Mouse (Mus musculus) layer of hippocampus, adult 18-20 months (tissue): ENCODE measurements at regions not wholly inside any gene's neighbourhood (a gene's known extent, or its start where the extent isn't known, plus 50 kb on each side); places are given as distances from the start of the nearest gene placed in this dataset.
A peak's percentile ranks its signal among the peaks of the same experiment; 100 is the strongest.

ENCODE experiments used
- DNase-seq, 2 experiments: peaks; one replicate each; pipeline ENCODE4 v3.0.0; 2022; ENCODE audit warnings: low spot score in 2 of 2

DNA sequence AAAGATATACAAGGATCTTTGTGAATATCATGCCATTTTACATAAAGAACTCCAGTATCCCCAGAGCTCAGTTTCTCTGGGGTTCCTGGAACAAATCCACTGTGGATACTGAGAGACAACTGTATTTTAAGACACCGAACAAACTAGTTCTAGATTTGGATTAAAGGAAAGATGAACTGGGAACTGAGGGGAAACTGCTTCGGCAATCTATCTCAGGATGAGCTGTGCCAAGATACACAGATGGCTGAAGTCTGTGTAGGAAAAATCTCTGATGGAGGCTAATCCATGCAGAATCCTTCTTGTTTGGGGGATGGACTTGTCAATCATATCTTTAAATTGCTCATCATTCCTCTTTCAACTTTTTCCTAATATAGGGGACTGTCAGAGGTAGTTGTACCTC is 920.5 kb downstream of the Slc4a3 start:
- peak; percentile 58 to 81 for DNase-seq

DNA sequence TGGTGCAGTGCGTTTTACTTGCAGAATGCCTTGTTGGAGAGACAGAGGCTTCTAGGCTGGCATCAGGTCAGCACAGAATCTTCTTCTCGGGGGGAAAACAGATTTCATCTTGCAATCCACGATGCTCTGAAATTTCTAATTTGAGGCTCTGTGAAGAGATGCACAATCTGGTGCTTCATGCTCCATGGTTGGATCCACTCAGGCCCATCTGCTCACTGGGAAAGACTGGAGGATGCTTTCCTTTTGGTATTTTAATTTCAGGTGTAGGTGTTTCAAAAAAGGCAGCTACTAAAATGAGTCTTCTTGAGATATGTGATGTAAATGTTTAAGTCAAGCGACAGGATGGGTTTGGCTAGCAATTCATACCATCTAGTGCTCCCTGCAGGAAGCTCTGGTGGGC is 938.1 kb downstream of the Slc4a3 start:
- peak; percentile 64 to 81 for DNase-seq

DNA sequence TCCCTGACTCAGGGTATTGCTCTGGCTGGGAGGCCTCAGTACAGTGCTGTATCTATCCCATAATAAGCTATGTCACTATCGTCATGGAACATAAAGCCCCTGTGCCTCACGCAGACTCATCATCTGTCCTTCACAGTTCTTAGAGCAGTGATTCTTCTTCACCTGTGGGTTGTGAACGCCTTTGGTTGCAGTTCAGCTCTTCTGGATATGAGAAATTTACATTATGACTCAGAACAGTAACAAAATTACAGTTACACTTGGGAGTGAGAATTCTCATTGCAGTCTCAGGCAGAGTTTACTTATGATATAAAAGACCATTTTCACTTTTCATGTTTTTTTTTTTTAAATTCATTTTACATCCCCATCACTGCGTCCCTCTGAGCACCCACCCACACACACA is 941.4 kb downstream of the Slc4a3 start:
- DNase-seq: no peak

DNA sequence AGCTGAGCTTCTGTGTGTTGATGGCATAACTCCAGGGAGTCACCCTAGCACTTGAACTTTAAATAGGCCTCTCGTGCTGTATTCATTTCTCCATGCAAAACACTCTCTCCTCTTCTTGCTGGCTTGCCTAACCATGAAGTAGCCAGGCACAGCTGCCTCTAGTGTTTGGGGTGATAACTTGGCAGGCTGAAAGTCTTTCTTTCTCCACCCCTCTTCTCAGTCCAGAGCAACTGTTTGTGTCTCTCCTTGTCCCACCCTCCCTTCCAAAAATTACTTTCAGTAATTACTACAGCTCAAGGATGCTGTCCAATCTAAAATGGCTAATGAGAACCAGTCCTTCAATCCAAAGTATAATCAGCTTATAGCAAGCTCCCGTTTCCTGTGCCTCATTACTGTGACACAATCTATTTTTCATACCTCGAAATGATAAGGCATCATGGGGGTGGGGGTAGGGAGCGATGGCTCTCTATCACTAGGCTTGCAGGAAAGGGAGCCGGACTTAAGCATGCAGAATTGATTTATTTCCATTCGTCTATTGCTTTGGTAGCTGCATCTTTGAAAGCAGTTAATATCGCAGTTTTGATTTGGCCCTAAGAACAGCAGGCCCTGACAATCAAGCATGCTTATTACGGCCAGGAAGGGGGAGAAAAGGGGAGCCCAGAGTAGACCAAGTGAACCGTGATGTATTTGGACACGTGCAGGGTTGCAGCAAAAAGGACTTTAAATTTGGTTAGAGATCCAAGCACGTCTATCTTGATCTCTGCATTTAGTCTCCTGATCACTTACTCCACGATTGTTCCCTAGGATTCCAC is 943.8 kb downstream of the Slc4a3 start:
- DNase-seq: no peak

DNA sequence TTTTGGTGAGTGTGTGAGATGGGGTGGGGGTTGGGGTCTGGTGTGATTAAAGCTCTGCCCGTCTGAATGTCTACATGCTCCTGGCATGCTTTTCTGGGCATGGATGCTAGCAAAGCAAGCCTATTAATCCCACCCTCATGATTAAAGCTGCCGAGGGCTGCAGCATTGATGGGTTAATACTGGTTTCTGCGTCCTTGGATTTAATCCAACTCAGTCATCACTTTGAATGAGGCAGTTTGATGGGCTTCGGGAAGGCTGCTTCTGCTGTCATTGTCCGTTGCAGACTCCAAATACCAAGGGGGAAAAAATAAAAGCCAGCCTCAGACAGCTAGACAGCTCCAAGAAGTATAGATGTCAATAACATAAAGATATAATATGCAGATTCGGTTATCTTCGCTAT is 944.7 kb downstream of the Slc4a3 start:
- DNase-seq: peak in 1 of 2 experiments; percentile 44

DNA sequence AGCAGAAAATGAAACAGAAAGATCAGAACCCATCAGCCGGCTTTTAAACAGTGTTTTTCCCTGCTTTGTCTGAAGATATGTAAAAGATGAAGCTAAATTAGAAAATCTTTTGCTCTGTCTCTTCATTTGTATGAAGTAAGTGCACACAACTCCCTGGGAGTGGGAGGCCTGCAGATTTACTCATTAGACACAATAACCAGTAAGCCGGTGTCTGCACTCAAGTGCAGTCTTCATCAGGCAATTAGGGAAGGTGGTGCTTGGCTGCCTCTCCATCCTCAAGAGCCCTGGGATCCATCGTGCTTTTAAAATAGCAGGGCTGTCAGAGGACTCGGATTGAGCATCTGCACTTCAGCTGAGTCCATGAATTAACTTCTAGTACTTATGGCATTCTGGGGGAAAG is 945.1 kb downstream of the Slc4a3 start:
- DNase-seq: peak in 1 of 2 experiments; percentile 46

DNA sequence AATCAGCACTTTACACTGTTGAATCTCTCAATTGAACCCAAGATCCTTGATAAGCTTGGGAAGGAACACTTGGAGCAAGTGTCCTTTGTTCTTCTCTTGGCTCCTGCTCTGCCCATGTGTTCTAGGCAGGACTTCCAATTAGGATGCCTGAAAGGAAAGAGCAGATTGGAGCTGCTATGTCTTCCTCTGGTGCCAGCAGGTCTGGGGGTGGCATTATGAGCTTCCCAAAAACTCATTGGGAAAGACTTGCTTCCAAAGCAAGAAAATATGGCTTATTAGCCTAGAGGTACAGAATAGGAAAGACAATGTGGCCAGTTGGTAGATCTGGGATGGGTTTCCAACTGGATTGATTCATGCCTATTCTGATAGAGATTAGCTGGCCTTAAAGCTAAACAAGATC is 959.1 kb downstream of the Slc4a3 start:
- DNase-seq: peak; percentile 68 to 88

DNA sequence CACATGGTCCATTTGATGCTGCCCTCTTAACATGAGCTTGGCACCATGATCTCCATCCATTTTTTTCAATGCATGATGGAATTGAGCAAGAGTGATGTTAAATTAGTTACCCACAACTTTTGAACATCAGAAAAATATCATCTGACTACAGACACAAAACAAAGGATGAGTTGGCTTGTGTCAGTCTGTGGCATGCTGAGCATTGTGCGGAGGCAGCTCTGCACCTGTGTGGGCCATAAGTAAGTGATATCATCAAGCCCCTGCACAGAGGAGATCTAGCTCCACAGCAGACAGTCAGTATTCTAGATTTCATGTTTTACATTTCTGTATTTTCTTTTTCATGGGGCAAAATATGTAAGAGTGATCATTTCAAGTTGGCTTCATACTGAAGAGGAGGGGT is 962.8 kb downstream of the Slc4a3 start:
- DNase-seq: peak; percentile 16 to 70

DNA sequence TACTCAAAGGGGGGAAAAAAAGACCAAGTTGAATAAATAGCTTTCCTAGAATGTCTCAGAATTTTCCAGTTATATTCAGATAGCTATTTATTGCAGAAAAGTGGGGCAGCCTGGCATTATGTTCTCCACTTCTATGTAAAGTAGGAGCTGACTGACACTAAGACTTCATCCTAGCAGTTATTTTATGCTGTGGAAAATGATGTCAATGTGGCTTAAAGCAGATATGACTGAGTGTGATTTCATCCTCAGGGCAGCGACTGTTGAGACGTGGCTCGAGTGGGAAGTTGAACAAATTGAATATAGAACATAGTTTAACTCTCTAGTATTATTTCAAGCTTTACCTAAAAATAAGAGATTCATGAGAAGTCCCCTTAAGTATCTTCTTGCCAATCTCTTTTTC is 963.4 kb downstream of the Slc4a3 start:
- DNase-seq: no peak

DNA sequence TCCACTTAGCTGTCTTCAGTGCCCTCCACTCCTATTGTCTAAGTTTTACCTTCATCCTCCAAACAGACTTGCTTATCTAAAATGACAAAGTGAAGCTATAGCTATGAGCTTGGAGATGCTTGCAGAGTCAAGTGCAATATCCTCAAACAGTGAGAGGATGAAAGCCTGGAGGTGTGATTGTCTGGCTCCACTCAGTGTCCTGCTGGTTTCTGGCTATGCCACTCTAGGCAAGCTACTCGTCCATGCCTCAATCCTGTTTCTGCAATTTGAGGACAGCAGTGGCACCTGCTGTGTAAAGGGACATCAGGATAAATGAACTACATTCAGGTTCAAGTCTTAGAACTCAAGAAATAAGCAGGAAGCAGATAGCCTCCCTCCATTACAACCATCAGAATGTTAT is 966.1 kb downstream of the Slc4a3 start:
- no peak for DNase-seq

DNA sequence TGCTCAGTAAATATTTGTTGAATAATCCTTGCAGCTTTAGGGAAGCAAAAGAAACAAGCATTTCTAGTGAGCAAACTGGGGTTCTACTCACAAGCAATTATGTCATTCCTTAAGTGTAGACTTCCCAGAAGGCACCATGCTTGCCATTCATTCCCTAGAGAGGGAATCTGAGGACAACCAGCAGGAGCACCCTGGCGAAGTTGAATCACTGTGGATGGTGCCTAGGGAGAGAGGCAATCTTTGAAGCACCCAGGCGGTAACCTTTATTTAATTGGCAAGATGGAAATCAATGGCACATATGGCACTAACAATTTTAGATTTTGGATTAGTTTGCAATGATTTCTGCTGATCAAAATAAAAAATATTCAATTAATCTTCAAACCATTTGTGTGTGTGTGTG is 967.4 kb downstream of the Slc4a3 start:
- DNase-seq: peak; percentile 63 to 72

DNA sequence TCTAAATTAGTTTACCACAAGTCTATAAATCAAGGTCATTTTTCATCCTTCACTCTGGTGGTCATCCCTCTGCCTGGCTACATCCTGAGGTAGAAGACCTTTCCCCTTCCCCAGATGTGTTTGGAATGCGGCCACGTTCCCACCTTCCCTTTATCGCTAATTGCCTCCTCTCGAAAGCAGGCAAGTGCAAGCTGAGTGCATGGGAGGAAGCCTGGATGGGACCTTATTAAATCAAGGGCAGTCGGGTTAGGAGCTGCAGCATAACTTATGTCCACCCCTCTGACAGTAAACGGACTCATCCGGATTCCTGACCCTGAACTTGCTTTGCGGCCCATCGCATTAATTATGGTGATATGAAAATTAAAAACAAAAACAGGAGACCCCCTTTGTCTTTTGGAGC is 983.5 kb downstream of the Slc4a3 start:
- DNase-seq: no peak

DNA sequence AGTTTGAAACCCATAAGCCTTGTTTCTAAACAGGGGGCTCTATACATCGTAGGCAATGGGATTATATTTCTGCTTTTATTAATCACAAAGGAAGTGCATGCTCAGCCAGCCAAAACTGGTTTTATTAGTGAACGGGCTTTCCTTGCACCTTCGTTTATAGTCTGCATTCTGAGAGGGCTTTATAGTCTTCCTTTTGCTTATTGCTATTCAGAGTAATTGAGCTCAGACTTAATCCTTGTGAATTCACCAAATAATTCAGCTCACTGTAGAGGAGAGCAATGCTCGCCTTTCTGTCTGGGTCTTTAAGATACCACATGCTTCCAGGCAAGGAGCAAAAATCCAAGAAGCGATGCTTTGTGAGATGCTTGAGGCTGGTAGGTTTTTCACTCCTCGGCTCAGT is 984.3 kb downstream of the Slc4a3 start:
- no peak for DNase-seq

DNA sequence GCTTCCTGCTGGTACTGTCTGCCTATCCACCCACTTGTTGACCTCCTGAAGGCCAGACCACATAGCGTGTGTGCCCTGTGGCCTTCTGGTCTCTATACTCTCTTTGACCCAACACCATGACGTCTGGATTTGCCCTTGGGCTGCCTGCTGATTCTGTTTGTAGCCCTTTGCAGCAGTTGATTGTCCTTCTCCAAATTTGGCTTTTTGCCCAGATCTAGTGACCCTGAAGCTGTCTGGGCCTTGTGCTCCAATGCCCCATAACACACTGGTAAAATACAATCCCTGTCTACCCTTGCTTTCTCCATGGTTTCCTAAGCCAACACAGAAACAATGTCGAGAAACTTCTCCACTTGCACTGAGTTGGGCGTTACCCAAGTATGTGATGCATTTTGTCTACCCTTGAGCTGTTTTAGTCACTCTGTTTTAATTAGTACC is 979.3 kb downstream of the Epha4 start:
- no peak for DNase-seq

DNA sequence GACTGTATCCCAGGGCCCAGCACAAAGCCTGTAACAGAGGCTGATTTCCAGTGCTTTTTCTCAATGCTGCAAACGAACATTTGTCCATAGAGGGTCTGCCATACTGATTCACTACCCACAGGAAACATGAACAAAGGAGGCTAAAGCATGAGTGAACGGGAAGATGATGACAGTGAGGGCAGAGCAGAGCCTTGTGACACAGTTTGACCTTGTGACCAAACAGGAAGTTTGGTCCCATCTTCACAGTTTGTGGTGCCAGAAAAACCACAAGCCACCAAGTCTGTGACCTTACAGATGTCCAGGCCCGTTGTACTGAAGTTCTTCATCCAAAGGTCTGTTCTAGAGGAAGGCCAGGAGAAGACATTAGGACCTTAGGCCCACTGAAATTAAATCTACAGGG is 974.4 kb downstream of the Epha4 start:
- no peak for DNase-seq

DNA sequence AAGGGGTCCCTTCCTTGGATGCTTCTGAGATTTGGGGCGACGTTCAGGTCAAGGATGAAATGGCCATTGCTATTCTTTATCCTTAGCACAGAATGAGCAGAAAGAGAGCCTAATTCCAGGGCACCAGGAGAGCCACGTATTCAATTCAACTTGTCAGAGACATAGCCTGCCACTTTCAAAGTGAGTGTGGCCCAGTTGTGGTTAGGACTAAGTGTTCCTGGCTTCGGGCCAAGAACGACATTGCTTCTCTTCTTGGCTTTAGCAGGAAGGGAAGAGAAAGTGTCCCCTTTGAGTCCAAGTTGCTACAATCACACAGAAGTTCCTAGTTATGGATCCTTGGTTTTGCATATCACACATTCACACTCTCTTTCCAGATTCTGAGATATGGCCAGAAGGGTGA is 964.0 kb downstream of the Epha4 start:
- peak in 1 of 2 experiments; percentile 2 for DNase-seq

DNA sequence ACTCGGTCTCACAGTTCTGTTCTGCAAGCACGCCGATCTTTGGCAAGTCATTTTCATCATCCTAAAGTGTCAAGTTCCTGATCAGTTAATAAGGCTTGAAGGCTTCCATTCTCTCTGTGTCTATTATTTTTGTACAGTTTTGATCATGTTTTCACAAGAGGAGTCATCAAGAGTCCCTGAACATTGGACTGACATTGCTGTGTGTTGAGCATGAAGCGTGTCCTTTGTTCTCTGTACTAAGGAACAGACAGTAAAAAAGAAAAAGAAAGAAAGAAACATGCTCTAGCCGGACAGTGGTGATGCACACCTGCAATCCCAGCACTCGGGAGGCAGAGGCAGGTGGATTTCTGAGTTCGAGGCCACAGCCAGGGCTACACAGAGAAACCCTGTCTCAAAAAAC is 955.4 kb downstream of the Epha4 start:
- DNase-seq: no peak

DNA sequence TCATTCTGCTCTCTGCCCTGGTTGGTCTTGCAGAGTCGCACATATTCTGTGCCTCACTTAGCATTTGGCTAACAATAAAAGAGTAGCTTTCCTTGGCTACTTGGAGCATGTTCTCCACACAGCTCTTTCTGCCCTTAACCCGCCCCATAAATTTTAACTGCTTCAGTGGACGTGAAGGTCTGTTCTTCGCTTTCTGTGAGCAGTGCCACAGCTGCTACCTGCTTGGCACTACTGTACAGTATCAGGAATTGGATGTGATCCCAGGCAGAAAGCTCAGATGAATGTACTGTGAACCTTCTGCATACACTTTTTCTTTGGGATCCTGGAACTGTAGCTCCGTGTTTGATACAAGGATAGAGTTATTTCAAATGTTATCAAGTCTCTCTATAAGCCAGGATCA is 939.4 kb downstream of the Epha4 start:
- DNase-seq: no peak

DNA sequence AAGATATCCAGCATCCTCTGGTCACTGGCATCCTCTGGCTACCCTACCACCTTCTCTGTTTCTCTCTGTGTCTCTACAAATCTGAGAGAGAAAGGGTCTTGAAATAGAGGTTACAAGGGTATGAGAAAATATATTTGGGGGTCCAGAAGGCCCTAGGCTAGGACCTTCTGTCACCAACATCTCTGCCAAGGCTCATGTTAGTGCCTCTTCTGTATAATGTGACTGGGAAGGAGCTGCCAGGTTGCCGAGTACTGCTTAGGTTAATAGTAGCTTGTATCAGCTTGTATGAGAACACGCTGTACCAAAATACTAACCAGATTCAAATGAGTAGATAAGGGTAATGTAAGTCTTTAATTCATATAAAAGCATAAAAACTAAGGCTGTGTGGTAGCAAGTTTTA is 929.0 kb downstream of the Epha4 start:
- no peak for DNase-seq

DNA sequence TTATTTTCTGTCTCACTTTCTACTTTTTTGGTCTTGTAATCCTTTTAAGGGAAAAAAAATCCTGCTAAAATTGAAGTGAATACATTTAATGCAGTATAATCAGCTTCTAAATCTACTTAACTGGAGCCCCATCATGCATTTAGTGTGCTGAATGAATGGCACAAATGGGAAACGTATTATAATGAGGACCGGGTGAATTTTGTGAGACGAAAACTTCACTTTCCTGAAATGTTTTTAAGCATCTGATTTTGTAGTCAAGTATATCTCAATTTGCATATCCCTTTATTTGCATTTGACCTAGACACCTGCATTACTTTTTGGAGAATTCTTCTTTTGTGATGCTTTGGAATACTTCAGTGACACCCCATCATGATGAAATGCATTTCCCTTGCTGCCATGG is 889.1 kb downstream of the Epha4 start:
- no peak for DNase-seq

DNA sequence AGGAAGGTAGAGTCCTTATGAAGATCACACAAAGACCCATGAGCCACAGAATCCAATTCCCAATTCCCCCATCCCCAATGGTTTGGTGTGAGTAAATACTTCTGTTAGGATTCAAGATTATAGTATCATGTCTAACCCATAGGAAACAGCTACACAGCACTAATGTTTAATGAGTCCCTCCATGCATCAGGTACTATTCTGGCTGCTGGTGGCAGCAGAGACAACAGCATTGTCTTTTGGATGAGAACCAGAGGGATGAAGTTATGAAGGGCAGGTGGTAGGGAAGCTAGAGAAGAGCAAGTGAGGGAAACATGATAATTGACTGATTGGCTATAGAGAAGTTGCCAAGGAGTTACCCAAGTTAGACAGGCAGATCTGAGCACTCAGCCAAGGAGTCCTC is 885.0 kb downstream of the Epha4 start:
- no peak for DNase-seq

DNA sequence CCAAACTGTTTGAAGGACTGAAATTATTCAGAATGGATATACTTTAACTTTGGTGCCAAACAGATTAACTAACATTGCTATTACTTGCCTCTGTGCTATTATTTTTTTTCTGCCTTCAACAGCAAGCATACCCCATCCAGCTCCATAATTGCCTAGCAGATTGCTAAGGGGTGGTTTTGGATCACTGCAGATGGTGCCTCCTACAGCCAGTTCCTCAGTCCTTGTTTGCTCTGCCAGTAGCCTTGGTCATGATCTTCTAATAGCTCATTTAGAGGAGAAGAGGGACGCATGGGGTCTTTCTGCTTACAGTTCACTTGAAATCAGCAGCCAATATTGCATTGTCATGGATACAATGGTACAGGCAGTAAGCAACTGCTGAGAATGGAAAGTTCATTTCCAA is 880.8 kb downstream of the Epha4 start:
- DNase-seq: peak; percentile 65 to 84

DNA sequence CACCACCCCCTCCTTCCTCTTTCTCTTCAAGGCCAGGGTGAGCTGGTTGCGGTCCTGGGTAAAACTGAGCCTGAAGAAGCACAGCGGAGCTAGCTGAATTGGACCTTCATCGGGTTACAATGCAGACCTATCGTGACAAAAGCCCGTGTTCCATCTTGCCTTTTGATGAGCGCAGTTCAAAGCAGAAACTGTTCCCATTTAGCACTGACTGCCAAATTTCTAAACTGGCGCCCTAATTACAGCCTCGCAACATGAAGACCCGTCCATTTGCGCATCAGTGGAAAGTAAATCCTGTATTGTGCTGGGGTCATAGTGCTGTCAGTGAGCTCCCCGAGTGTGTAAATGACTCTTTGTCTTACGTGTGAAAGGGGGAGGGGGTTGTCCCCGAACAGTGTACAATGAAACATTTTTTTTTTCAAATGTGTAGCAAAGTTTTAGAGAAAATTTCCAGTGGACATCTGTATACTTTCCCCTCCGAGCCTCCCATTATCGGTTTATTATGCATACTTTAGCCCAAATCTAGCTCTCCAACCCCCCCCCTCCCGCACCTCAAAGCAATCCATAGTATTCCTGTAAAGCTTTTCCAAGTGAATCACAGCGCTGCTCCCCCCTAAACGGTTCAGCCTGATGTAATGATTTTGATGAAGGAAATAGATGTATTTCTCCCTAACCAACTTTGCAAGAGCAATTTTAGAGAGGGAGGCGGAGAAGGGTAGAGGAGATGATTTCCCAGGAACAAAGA is 877.4 kb downstream of the Epha4 start:
- DNase-seq: peak in 1 of 2 experiments; percentile 60
